Mouse (Mus musculus): ENCODE data around the gene Hist2h2bb. TPM values are rescaled to one million over a fixed set of nuclear protein-coding genes. Genes with fewer than 3 reads are reported as not detected.

The Hist2h2bb gene
- polyA plus RNA-seq (2012; ENCODE audit: low replicate concordance) = 0.65 and 5.5 TPM in 2 replicates

GRCm38 (mm10) chr3:96269511-96270474, at the start of gene Hist2h2bb:
TSS of gene Hist2h2bb (plus strand) at chr3:96269752.

GRCm38 (mm10) chr3:96220765-96221639, 48.5 kb upstream of the Hist2h2bb start, which contains the start of the genes Hist2h2ac and Hist2h2be:
TSS of gene Hist2h2ac (minus strand) at chr3:96220880.
TSS of gene Hist2h2be (plus strand) at chr3:96221119.

GRCm38 (mm10) chr3:96238954-96239793, 30.4 kb upstream of the Hist2h2bb start, which contains the start of gene Hist2h3c2:
TSS of gene Hist2h3c2 (minus strand) at chr3:96239127.

GRCm38 (mm10) chr3:96239949-96240798, 29.4 kb upstream of the Hist2h2bb start, which contains the start of gene Hist2h2aa2:
TSS of gene Hist2h2aa2 (minus strand) at chr3:96240276.

GRCm38 (mm10) chr3:96245003-96245886, 24.3 kb upstream of the Hist2h2bb start, which contains the start of gene Hist2h2aa1:
TSS of gene Hist2h2aa1 (plus strand) at chr3:96245497.

GRCm38 (mm10) chr3:96246427-96246856, 23.1 kb upstream of the Hist2h2bb start, which contains the start of gene Hist2h3c1:
TSS of gene Hist2h3c1 (plus strand) at chr3:96246685.

GRCm38 (mm10) chr3:96262979-96263550, 6.5 kb upstream of the Hist2h2bb start, which contains the start of gene Hist2h4:
TSS of gene Hist2h4 (minus strand) at chr3:96263311.

GRCm38 (mm10) chr3:96268051-96268775, 1.3 kb upstream of the Hist2h2bb start, which contains the start of gene Hist2h3b:
TSS of gene Hist2h3b (plus strand) at chr3:96268654.

GRCm38 (mm10) chr3:96293787-96294186, 24.2 kb downstream of the Hist2h2bb start, which contains the start of gene Fcgr1:
TSS of gene Fcgr1 (minus strand) at chr3:96293969.

Other genes starting within 250 kb of the Hist2h2bb start
- gene Vps45, start 211.3 kb upstream of the Hist2h2bb start, polyA plus RNA-seq (2012; ENCODE audit: low replicate concordance) = 4.6 and 7.9 TPM in 2 replicates
- gene Otud7b, start 165.2 kb upstream of the Hist2h2bb start, polyA plus RNA-seq (2012; ENCODE audit: low replicate concordance) = 10.2 and 10.8 TPM in 2 replicates
- 0.05 TPM in 1 of 2 replicates, not detected in the other for gene Mtmr11, start 107.7 kb upstream of the Hist2h2bb start, polyA plus RNA-seq (2012; ENCODE audit: low replicate concordance)
- gene Sf3b4, start 97.4 kb upstream of the Hist2h2bb start, polyA plus RNA-seq (2012; ENCODE audit: low replicate concordance) = 1,248 and 1,630 TPM in 2 replicates
- gene Sv2a, start 88.6 kb upstream of the Hist2h2bb start, polyA plus RNA-seq (2012; ENCODE audit: low replicate concordance) = 0.30 and 0.48 TPM in 2 replicates
- gene Bola1, start 50.0 kb upstream of the Hist2h2bb start, polyA plus RNA-seq (2012; ENCODE audit: low replicate concordance) = 39.2 and 106 TPM in 2 replicates
- gene Hist2h2ab, start 49.9 kb upstream of the Hist2h2bb start, polyA plus RNA-seq (2012; ENCODE audit: low replicate concordance) = 1.3 TPM in 1 of 2 replicates, not detected in the other
- gene Hist2h2ac, start 48.9 kb upstream of the Hist2h2bb start, polyA plus RNA-seq (2012; ENCODE audit: low replicate concordance) = 8.5 and 10.0 TPM in 2 replicates
- 0.61 and 1.7 TPM in 2 replicates for gene Hist2h2be, start 48.6 kb upstream of the Hist2h2bb start, polyA plus RNA-seq (2012; ENCODE audit: low replicate concordance)
- gene Hist2h3c2, start 30.6 kb upstream of the Hist2h2bb start, polyA plus RNA-seq (2012; ENCODE audit: low replicate concordance) = 71.6 and 90.2 TPM in 2 replicates
- 29.7 and 84.3 TPM in 2 replicates for gene Hist2h2aa2, start 29.5 kb upstream of the Hist2h2bb start, polyA plus RNA-seq (2012; ENCODE audit: low replicate concordance)
- gene Hist2h2aa1, start 24.3 kb upstream of the Hist2h2bb start, polyA plus RNA-seq (2012; ENCODE audit: low replicate concordance) = 4.9 and 17.3 TPM in 2 replicates
- gene Hist2h3c1, start 23.1 kb upstream of the Hist2h2bb start, polyA plus RNA-seq (2012; ENCODE audit: low replicate concordance) = not detected in 2 replicates
- 5.5 and 6.0 TPM in 2 replicates for gene Hist2h4, start 6.4 kb upstream of the Hist2h2bb start, polyA plus RNA-seq (2012; ENCODE audit: low replicate concordance)
- 114 and 122 TPM in 2 replicates for gene Hist2h3b, start 1.1 kb upstream of the Hist2h2bb start, polyA plus RNA-seq (2012; ENCODE audit: low replicate concordance)
- gene Fcgr1, start 24.2 kb downstream of the Hist2h2bb start, polyA plus RNA-seq (2012; ENCODE audit: low replicate concordance) = 0.43 and 0.52 TPM in 2 replicates
- gene BC107364, start 182.6 kb downstream of the Hist2h2bb start, polyA plus RNA-seq (2012; ENCODE audit: low replicate concordance) = not detected in 2 replicates

All from leukemia stem cell, adult 10-12 weeks (primary cell).